Mouse (Mus musculus): Measurements from ENCODE around the gene Phf3. TPM values are rescaled to one million over a fixed set of nuclear protein-coding genes. Genes with fewer than 3 reads are reported as not detected.

Phf3 gene
- polyA plus RNA-seq, 1 experiment from 2014 or later: 54.3 TPM

DNA sequence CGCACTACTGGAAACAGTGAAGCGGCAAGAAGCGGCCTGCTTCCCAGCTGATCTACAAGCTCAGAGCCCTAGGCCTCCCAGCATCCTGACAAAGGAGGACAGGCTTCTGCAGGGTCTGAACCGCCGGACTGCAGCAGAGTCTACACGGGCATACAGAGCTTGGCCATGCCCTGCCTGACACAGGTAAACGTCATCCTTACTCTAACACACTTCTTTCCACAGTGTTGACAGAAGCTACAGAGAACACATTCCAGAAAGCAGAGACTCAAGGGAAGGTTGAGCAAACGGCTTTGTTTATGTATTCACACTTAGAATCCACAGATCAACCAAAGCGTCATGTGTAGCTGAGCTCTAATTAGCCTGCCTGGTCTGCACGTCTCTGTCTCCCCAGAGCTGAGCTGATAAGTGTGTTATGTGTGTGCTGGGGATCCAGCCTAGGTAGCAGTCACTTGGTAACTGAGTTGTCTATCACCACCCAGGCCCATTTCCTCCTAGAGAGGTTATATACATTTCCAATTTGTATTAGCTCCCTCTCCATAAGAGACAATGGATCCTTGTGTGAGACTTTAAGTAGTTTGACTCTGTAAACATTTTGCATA, 65.5 kb downstream of the Phf3 start:
- ATAC-seq: no peak
- 90% methylated on average over 10 of the region's 10 CpGs for WGBS
- H3K36me3 ChIP-seq: peaks cover 79% of the 10 kb centered on the region
- H3K4me1 ChIP-seq (replicated peaks): no peaks in the 10 kb centered on the region
- H3K9ac ChIP-seq (replicated peaks): no peak overlapping the region
- no peak overlapping the region for H3K27ac ChIP-seq
- no peaks in the 10 kb centered on the region for H3K9me3 ChIP-seq
- no peak overlapping the region for H3K4me3 ChIP-seq (replicated peaks)
- H3K27me3 ChIP-seq: no peaks in the 10 kb centered on the region
- H3K4me2 ChIP-seq (replicated peaks): no peak overlapping the region

DNA sequence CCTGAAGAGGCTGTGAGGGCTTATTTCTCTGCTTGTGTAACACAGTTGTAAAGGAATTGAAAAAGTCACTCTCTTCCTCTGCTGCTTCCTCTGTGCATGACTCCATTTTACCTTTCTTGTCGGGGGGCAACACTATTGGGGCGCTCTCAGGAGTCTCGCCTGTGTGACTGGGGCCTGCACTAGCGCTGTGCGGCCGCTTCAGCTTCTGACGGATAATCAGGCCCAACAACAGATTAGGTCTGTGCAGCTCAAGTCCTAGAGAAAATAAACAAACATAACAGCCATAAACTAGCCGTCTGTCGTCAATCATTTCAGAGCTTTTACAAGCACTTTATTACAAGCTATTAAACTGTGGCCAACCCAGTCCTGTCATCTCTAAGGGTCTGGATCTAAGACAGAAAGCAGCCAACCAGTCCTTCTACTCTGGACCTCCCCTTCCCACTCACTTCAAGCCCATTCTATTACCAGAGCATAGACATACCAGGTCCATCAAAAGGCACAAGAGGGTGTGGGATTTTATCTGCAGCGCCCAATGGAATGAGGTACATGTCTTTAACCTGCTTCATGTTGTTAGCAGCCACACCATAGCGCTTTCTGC, 67.9 kb downstream of the Phf3 start:
- WGBS: 96% methylated on average over 11 of the region's 11 CpGs
- Histone ChIP-seq H3K27me3 (no peaks in the 10 kb centered on the region), H3K27ac (no peak overlapping the region), H3K4me3 (replicated peaks) (no peak overlapping the region), H3K9ac (replicated peaks) (no peak overlapping the region), H3K4me1 (replicated peaks) (no peaks in the 10 kb centered on the region), H3K9me3 (no peaks in the 10 kb centered on the region), H3K36me3 (peaks cover 70% of the 10 kb centered on the region), H3K4me2 (replicated peaks) (no peak overlapping the region)
- no peak for ATAC-seq

DNA sequence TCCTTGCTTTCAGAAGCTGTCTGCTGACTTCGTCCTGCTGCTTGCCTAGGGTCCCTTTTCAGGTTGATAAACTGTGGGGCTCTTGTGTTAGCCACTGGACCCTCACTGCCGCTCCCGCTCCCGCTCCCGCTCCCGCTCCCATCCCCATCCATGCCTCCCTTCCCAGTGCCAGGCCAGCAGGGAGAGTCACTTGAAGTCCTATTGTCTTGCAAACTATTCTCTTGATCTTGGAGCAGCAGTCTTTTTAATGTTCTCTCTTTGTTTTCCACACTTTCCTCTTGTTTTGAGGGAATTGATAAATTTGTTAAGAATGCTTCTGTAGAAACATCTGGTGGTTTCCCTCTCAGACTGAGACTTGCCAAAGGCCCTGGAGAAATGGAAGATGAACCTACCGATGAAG, 68.8 kb downstream of the Phf3 start:
- Histone ChIP-seq H3K36me3 (peaks cover 61% of the 10 kb centered on the region), H3K4me3 (replicated peaks) (no peak overlapping the region), H3K4me1 (replicated peaks) (no peaks in the 10 kb centered on the region), H3K27ac (no peak overlapping the region), H3K27me3 (no peaks in the 10 kb centered on the region), H3K9me3 (no peaks in the 10 kb centered on the region), H3K4me2 (replicated peaks) (no peak overlapping the region), H3K9ac (replicated peaks) (no peak overlapping the region)
- 79% methylated on average over 7 of the region's 7 CpGs for WGBS
- no peak for ATAC-seq

DNA sequence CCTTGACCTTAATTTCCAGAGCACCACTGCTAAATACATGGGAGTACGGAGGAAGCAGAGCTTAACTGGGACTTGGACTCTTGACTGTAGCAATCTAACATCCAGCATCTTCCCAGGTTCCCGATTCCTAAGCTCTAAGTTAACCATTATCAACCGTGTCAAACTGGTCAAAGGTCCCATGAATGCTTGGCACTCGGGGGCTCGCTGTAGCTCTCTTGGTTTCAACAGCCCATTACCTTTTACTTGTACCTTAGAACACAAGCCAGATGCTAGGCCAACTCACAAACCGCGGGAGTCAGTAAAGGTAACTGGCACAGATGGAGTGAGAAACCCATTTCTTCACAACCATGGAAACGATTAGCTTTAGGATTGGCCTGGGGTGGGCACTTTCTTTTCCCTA, 71.8 kb downstream of the Phf3 start:
- no peak for ATAC-seq
- no peaks in the 10 kb centered on the region for H3K9me3 ChIP-seq
- no peak overlapping the region for H3K4me3 ChIP-seq (replicated peaks)
- H3K4me1 ChIP-seq (replicated peaks): no peaks in the 10 kb centered on the region
- H3K27me3 ChIP-seq: no peaks in the 10 kb centered on the region
- H3K4me2 ChIP-seq (replicated peaks): no peak overlapping the region
- H3K27ac ChIP-seq: no peak overlapping the region
- 95% methylated on average over 8 of the region's 8 CpGs for WGBS
- no peak overlapping the region for H3K9ac ChIP-seq (replicated peaks)
- H3K36me3 ChIP-seq: peaks cover 40% of the 10 kb centered on the region

DNA sequence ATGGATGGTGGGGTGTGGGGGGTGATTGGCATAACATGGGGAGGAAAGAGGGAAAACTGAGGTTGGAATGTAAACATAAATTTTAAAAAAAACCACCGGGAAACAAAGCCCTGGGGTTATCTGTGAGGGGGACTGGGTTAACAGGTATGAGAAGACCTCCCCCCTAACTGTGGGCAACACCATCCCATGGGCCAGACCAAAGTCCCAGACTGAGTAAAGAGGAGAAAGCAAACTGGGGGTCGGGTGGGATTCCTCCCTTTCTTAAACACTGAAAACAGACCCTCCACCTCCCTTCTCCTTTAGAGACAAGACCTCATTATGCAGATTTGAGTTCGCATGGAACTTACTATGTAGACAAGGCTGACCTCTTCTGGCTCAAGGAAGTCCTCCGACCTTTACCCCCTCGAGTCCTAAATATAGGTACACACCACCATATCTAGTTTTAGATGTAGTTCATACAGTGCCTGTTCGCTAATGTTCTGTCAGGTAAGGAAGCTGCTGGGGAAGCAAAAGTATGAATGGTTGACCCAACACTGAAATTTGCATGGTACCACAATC, 74.4 kb downstream of the Phf3 start:
- Histone ChIP-seq H3K4me1 (replicated peaks) (no peaks in the 10 kb centered on the region), H3K9me3 (no peaks in the 10 kb centered on the region), H3K4me2 (replicated peaks) (no peak overlapping the region), H3K27ac (no peak overlapping the region), H3K36me3 (peaks cover 22% of the 10 kb centered on the region), H3K9ac (replicated peaks) (no peak overlapping the region), H3K27me3 (no peaks in the 10 kb centered on the region), H3K4me3 (replicated peaks) (no peak overlapping the region)
- WGBS: 84% methylated on average over 6 of the region's 6 CpGs
- peak; percentile 28; the same call in 1 of the 2 replicates for ATAC-seq

DNA sequence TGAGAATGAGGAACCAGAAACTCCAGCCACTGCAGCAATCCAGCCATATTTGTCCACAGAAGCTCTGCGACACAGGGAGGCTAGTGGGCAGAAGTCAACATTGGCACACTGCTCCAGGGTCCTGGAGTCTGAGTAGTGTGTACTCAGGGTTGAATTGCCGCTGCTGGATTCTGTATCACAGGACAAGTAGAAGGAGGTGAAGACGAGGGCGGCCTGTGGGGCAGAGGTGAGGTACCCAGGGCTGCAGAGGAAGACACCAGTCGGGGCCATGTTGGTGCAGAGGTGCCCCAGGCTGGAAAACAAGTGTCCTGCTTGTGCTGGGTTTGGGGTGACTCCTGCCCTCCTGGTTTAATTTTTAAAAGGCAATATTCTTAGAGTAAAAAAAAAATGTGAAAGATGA, 79.1 kb downstream of the Phf3 start:
- H3K27me3 ChIP-seq: no peaks in the 10 kb centered on the region
- no peaks in the 10 kb centered on the region for H3K9me3 ChIP-seq
- WGBS: 90% methylated on average over 5 of the region's 5 CpGs
- ATAC-seq: no peak
- H3K4me1 ChIP-seq (replicated peaks): no peaks in the 10 kb centered on the region
- no peaks in the 10 kb centered on the region for H3K36me3 ChIP-seq
- H3K27ac ChIP-seq: no peak overlapping the region
- H3K4me2 ChIP-seq (replicated peaks): no peak overlapping the region
- no peak overlapping the region for H3K9ac ChIP-seq (replicated peaks)
- H3K4me3 ChIP-seq (replicated peaks): no peak overlapping the region

DNA sequence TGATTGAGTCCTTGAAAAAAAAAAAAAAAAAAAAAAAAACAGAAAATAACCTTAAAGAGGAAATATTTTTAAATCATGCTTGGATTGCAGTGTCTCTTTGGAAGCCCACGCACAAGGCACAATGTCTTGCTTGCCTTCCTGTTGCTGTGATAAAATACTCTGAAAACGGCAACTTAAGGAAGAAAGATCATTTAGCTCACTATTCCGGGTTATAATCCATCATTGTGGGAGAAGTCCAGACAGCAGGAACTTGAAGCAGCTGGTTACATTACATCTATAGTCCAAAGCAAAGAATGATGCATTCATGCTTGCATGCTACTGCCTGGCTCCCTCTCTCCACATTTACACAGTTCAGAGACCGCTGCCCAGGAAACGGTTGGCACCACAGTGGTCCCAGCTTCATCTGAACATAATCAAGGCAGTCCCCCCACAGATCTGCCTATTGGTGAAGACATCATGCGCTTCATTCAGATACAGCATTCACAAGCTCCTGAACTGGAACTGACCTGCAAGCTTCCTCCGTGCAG, 80.3 kb downstream of the Phf3 start:
- Histone ChIP-seq H3K4me1 (replicated peaks) (no peaks in the 10 kb centered on the region), H3K27ac (no peak overlapping the region), H3K9ac (replicated peaks) (no peak overlapping the region), H3K36me3 (no peaks in the 10 kb centered on the region), H3K27me3 (no peaks in the 10 kb centered on the region), H3K9me3 (no peaks in the 10 kb centered on the region), H3K4me2 (replicated peaks) (no peak overlapping the region), H3K4me3 (replicated peaks) (no peak overlapping the region)
- 89% methylated on average over 7 of the region's 7 CpGs for WGBS
- ATAC-seq: no peak

DNA sequence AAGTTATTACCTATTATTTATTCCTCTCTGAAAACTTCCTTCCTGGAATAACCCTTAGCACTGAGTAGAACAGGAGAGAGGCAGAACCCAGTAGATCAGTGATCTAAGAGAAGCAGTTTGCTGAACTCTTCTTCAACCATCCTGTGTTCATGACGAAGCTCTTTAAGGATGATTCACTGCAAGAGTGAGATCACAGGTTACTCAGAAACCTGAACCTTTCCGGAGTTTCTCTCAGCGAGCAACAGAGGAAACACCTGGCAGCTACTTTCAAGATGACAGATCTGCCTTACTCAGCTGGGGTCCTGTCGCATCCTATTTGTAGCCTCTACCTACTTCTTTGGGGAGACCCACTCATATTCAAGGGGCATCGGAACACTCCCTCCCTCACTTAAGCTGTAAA, 80.8 kb downstream of the Phf3 start:
- no peak for ATAC-seq
- H3K27ac ChIP-seq: no peak overlapping the region
- WGBS: 83% methylated on average over 5 of the region's 5 CpGs
- no peaks in the 10 kb centered on the region for H3K4me1 ChIP-seq (replicated peaks)
- no peak overlapping the region for H3K9ac ChIP-seq (replicated peaks)
- no peak overlapping the region for H3K4me3 ChIP-seq (replicated peaks)
- H3K36me3 ChIP-seq: no peaks in the 10 kb centered on the region
- H3K27me3 ChIP-seq: no peaks in the 10 kb centered on the region
- H3K9me3 ChIP-seq: no peaks in the 10 kb centered on the region
- H3K4me2 ChIP-seq (replicated peaks): no peak overlapping the region

DNA sequence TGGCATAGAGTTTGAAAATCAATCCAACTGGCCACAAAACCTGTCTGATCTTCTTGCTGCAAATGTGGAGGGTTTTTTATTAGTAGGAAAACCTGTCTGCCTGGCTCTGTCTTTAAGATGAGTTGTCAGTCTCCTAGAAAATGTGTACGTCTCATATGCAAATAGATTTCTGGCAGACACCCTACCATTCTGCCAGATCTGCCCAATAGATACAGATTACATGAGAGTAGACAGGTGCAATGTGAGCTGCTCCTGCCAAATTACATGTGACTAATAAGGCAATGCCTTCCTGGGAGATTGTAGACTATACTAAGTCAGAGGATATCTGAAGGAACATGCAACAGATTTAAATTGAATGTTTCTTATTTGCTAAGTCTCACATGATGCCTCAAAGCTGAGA, 83.5 kb downstream of the Phf3 start:
- H3K4me2 ChIP-seq (replicated peaks): no peak overlapping the region
- H3K4me3 ChIP-seq (replicated peaks): no peak overlapping the region
- H3K27ac ChIP-seq: no peak overlapping the region
- no peaks in the 10 kb centered on the region for H3K9me3 ChIP-seq
- no peaks in the 10 kb centered on the region for H3K27me3 ChIP-seq
- WGBS: 71% methylated on average over 1 of the region's 1 CpGs
- H3K36me3 ChIP-seq: no peaks in the 10 kb centered on the region
- ATAC-seq: no peak
- H3K4me1 ChIP-seq (replicated peaks): no peaks in the 10 kb centered on the region
- no peak overlapping the region for H3K9ac ChIP-seq (replicated peaks)

DNA sequence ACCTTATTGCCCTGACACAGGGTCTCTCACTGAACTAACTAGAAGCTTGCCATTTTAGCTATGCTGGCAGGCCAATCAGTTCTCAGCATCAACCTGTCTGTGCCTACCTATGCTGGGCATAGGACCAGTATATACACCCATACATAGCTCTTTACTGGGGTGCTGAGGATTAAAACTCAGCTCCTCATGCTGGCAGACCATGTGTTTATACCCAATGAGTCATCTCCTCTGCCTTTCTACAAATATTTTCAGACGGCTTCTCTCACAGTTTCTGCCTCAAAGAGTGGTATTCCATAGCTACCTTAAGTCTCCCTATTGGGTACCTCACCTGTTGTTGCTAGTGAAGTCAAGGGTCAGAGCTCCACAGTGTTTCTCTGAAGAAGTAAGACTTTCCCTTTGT, 84.0 kb downstream of the Phf3 start:
- Histone ChIP-seq H3K4me2 (replicated peaks) (no peak overlapping the region), H3K36me3 (no peaks in the 10 kb centered on the region), H3K27ac (no peak overlapping the region), H3K27me3 (no peaks in the 10 kb centered on the region), H3K4me3 (replicated peaks) (no peak overlapping the region), H3K9me3 (no peaks in the 10 kb centered on the region), H3K4me1 (replicated peaks) (no peaks in the 10 kb centered on the region), H3K9ac (replicated peaks) (no peak overlapping the region)
- WGBS: 84% methylated on average over 1 of the region's 1 CpGs
- no peak for ATAC-seq

DNA sequence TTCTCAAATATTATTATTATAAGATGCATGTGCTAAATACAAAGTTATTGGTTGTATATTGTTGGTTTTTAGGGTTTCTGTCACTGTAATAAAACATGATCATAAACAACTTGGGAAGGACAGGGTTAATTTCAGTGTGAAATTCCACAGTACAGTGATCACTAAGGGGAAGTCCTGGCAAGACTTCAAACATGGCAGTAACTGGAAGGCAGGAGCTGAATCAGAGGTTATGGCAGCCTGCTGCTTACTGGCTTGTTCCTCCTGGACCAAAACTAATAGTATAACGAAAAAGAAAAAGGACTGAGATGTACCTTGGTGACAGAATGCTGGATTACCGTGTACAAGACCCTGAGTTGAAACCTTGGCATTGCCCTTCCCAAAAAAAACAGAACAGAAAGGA, 84.7 kb downstream of the Phf3 start:
- WGBS: 70% methylated on average over 2 of the region's 2 CpGs

DNA sequence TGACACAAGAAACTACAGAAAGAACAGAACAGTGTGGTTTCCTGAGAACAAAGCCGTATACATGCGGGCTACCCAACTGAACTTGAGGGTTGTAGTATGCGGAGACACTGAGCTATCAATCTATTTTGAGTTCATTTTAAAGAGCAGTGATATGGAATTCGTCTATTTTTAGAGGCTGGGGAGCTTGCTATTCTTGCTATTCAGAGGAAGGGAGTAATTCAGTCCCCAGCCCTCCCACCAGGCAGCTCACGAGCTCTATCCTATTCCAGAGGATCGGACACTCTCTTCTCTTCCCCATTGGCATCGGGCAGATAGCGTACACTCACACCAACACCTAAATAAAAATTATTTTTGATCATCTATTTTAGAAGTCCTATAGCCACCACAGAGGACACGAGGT, 87.1 kb downstream of the Phf3 start:
- H3K4me1 ChIP-seq (replicated peaks): no peaks in the 10 kb centered on the region
- H3K27me3 ChIP-seq: no peaks in the 10 kb centered on the region
- WGBS: 91% methylated on average over 9 of the region's 9 CpGs
- no peak for ATAC-seq
- H3K36me3 ChIP-seq: no peaks in the 10 kb centered on the region
- no peaks in the 10 kb centered on the region for H3K9me3 ChIP-seq
- no peak overlapping the region for H3K27ac ChIP-seq
- H3K9ac ChIP-seq (replicated peaks): no peak overlapping the region
- no peak overlapping the region for H3K4me3 ChIP-seq (replicated peaks)
- no peak overlapping the region for H3K4me2 ChIP-seq (replicated peaks)

More for the DNA sequence above, 84.7 kb downstream of the Phf3 start:
- H3K4me2 ChIP-seq (replicated peaks): no peak overlapping the region
- no peaks in the 10 kb centered on the region for H3K27me3 ChIP-seq
- no peaks in the 10 kb centered on the region for H3K9me3 ChIP-seq
- no peaks in the 10 kb centered on the region for H3K4me1 ChIP-seq (replicated peaks)
- H3K9ac ChIP-seq (replicated peaks): no peak overlapping the region
- H3K4me3 ChIP-seq (replicated peaks): no peak overlapping the region
- no peak for ATAC-seq
- no peak overlapping the region for H3K27ac ChIP-seq
- no peaks in the 10 kb centered on the region for H3K36me3 ChIP-seq

Data from midbrain, embryonic 13.5 days (tissue).